Mouse (Mus musculus): ENCODE data around the gene Vipr1. TPM values are rescaled to one million over a fixed set of nuclear protein-coding genes. Genes with fewer than 3 reads are reported as not detected.
A peak's percentile ranks its signal among the peaks of the same experiment; 100 is the strongest.

Vipr1 gene
- polyA plus RNA-seq, 1 experiment from 2014 or later = 0.73 TPM

- no peak overlapping the region for H3K27ac ChIP-seq
- 50% methylated on average over 7 of the region's 7 CpGs for WGBS
- H3K4me1 ChIP-seq = no peaks in the 10 kb centered on the region
- peaks cover 37% of the 10 kb centered on the region for H3K27me3 ChIP-seq
- no peaks in the 10 kb centered on the region for H3K9me3 ChIP-seq
- no peak overlapping the region for H3K4me2 ChIP-seq (replicated peaks)
- no peak for ATAC-seq (ENCODE audit: insufficient number of reproducible peaks, insufficient read depth, low FRiP score, low TSS enrichment)
- no peak overlapping the region for H3K9ac ChIP-seq
- H3K4me3 ChIP-seq = no peak overlapping the region
- H3K36me3 ChIP-seq = no peaks in the 10 kb centered on the region
These were observed 6.5 kb upstream of the Vipr1 start for GRCm38 (mm10) chr9:121635835-121636576.

- Histone ChIP-seq H3K27me3 (peaks cover 74% of the 10 kb centered on the region), H3K9ac (no peak overlapping the region), H3K36me3 (no peaks in the 10 kb centered on the region), H3K9me3 (no peaks in the 10 kb centered on the region), H3K27ac (no peak overlapping the region), H3K4me1 (peaks cover 16% of the 10 kb centered on the region; the same call in 1 of the 2 replicates), H3K4me3 (no peak overlapping the region), H3K4me2 (replicated peaks) (no peak overlapping the region)
- 53% methylated on average over 16 of the region's 16 CpGs for WGBS
- no peak for ATAC-seq (ENCODE audit: insufficient number of reproducible peaks, insufficient read depth, low FRiP score, low TSS enrichment)
These were observed 2.7 kb upstream of the Vipr1 start for GRCm38 (mm10) chr9:121639790-121640189.

GRCm38 (mm10) chr9:121641235-121641915 lies 1.1 kb upstream of the Vipr1 start:
- H3K27me3 ChIP-seq = peaks cover 65% of the 10 kb centered on the region
- no peaks in the 10 kb centered on the region for H3K9me3 ChIP-seq
- peak overlapping the region; percentile 55 for H3K4me3 ChIP-seq
- H3K27ac ChIP-seq = no peak overlapping the region
- peaks cover 16% of the 10 kb centered on the region; the same call in 1 of the 2 replicates for H3K4me1 ChIP-seq
- peak overlapping the region; percentile 91 for H3K4me2 ChIP-seq (replicated peaks)
- no peak for ATAC-seq (ENCODE audit: insufficient number of reproducible peaks, insufficient read depth, low FRiP score, low TSS enrichment)
- peak overlapping the region; percentile 44; the same call in 1 of the 2 replicates for H3K9ac ChIP-seq
- WGBS = 10% methylated on average over 27 of the region's 27 CpGs
- H3K36me3 ChIP-seq = no peaks in the 10 kb centered on the region

GRCm38 (mm10) chr9:121642001-121642400 lies 515 bp upstream of the Vipr1 start, which contains the start of gene Lyzl4:
TSS of gene Lyzl4 (minus strand) at chr9:121642096.
- WGBS = under 1% methylated on average over 25 of the region's 26 CpGs
- H3K27ac ChIP-seq = no peak within 1 kb of the TSS
- peak within 1 kb of the TSS; percentile 91 for H3K4me2 ChIP-seq (replicated peaks)
- peak within 1 kb of the TSS; percentile 55 for H3K4me3 ChIP-seq
- H3K36me3 ChIP-seq = no peaks in the 10 kb centered on the region
- H3K9ac ChIP-seq = peak within 1 kb of the TSS; percentile 44
- peaks cover 64% of the 10 kb centered on the region for H3K27me3 ChIP-seq
- no peaks in the 10 kb centered on the region for H3K9me3 ChIP-seq
- H3K4me1 ChIP-seq = peaks cover 16% of the 10 kb centered on the region; the same call in 1 of the 2 replicates
- peak; percentile 54; the same call in 1 of the 2 replicates for ATAC-seq (ENCODE audit: insufficient number of reproducible peaks, insufficient read depth, low FRiP score, low TSS enrichment)

- H3K9ac ChIP-seq = no peak overlapping the region
- ATAC-seq (ENCODE audit: insufficient number of reproducible peaks, insufficient read depth, low FRiP score, low TSS enrichment) = no peak
- WGBS = 67% methylated on average over 3 of the region's 3 CpGs
- no peaks in the 10 kb centered on the region for H3K9me3 ChIP-seq
- H3K4me3 ChIP-seq = no peak overlapping the region
- peaks cover 16% of the 10 kb centered on the region; the same call in 1 of the 2 replicates for H3K4me1 ChIP-seq
- H3K4me2 ChIP-seq (replicated peaks) = no peak overlapping the region
- H3K36me3 ChIP-seq = no peaks in the 10 kb centered on the region
- H3K27ac ChIP-seq = no peak overlapping the region
- H3K27me3 ChIP-seq = peaks cover 53% of the 10 kb centered on the region
These were observed 2.3 kb downstream of the Vipr1 start for GRCm38 (mm10) chr9:121644855-121645254.

- Histone ChIP-seq H3K9ac (no peak overlapping the region), H3K4me1 (peaks cover 8% of the 10 kb centered on the region; the same call in 1 of the 2 replicates), H3K27me3 (peaks cover 31% of the 10 kb centered on the region), H3K36me3 (no peaks in the 10 kb centered on the region), H3K9me3 (no peaks in the 10 kb centered on the region), H3K4me2 (replicated peaks) (no peak overlapping the region), H3K27ac (no peak overlapping the region), H3K4me3 (no peak overlapping the region)
- 69% methylated on average over 7 of the region's 7 CpGs for WGBS
- ATAC-seq (ENCODE audit: insufficient number of reproducible peaks, insufficient read depth, low FRiP score, low TSS enrichment) = no peak
These were observed 4.5 kb downstream of the Vipr1 start for GRCm38 (mm10) chr9:121647026-121647425.

GRCm38 (mm10) chr9:121653668-121654067 lies 11.2 kb downstream of the Vipr1 start:
- H3K9me3 ChIP-seq = no peaks in the 10 kb centered on the region
- 81% methylated on average over 10 of the region's 10 CpGs for WGBS
- H3K36me3 ChIP-seq = no peaks in the 10 kb centered on the region
- no peak overlapping the region for H3K4me3 ChIP-seq
- ATAC-seq (ENCODE audit: insufficient number of reproducible peaks, insufficient read depth, low FRiP score, low TSS enrichment) = no peak
- no peak overlapping the region for H3K4me2 ChIP-seq (replicated peaks)
- H3K4me1 ChIP-seq = no peaks in the 10 kb centered on the region
- H3K9ac ChIP-seq = no peak overlapping the region
- H3K27ac ChIP-seq = no peak overlapping the region
- H3K27me3 ChIP-seq = no peaks in the 10 kb centered on the region

GRCm38 (mm10) chr9:121656322-121656721 lies 13.8 kb downstream of the Vipr1 start:
- ATAC-seq (ENCODE audit: insufficient number of reproducible peaks, insufficient read depth, low FRiP score, low TSS enrichment) = no peak
- no peaks in the 10 kb centered on the region for H3K4me1 ChIP-seq
- 88% methylated on average over 5 of the region's 5 CpGs for WGBS
- no peak overlapping the region for H3K4me3 ChIP-seq
- H3K27ac ChIP-seq = no peak overlapping the region
- no peaks in the 10 kb centered on the region for H3K36me3 ChIP-seq
- H3K27me3 ChIP-seq = no peaks in the 10 kb centered on the region
- H3K9ac ChIP-seq = no peak overlapping the region
- no peaks in the 10 kb centered on the region for H3K9me3 ChIP-seq
- H3K4me2 ChIP-seq (replicated peaks) = no peak overlapping the region

- Histone ChIP-seq H3K4me3 (no peak overlapping the region), H3K27me3 (no peaks in the 10 kb centered on the region), H3K36me3 (no peaks in the 10 kb centered on the region), H3K9ac (no peak overlapping the region), H3K4me1 (no peaks in the 10 kb centered on the region), H3K27ac (no peak overlapping the region), H3K4me2 (replicated peaks) (no peak overlapping the region), H3K9me3 (no peaks in the 10 kb centered on the region)
- ATAC-seq (ENCODE audit: insufficient number of reproducible peaks, insufficient read depth, low FRiP score, low TSS enrichment) = no peak
- 64% methylated on average over 13 of the region's 13 CpGs for WGBS
These were observed 14.6 kb downstream of the Vipr1 start for GRCm38 (mm10) chr9:121657143-121657542.

GRCm38 (mm10) chr9:121658248-121658647 lies 15.7 kb downstream of the Vipr1 start:
- Histone ChIP-seq H3K4me2 (replicated peaks) (no peak overlapping the region), H3K27ac (no peak overlapping the region), H3K27me3 (no peaks in the 10 kb centered on the region), H3K4me3 (no peak overlapping the region), H3K4me1 (no peaks in the 10 kb centered on the region), H3K9ac (no peak overlapping the region), H3K9me3 (no peaks in the 10 kb centered on the region), H3K36me3 (no peaks in the 10 kb centered on the region)
- ATAC-seq (ENCODE audit: insufficient number of reproducible peaks, insufficient read depth, low FRiP score, low TSS enrichment) = no peak
- 82% methylated on average over 7 of the region's 7 CpGs for WGBS

GRCm38 (mm10) chr9:121659791-121660190 lies 17.3 kb downstream of the Vipr1 start:
- no peak overlapping the region for H3K4me3 ChIP-seq
- no peaks in the 10 kb centered on the region for H3K36me3 ChIP-seq
- ATAC-seq (ENCODE audit: insufficient number of reproducible peaks, insufficient read depth, low FRiP score, low TSS enrichment) = no peak
- no peak overlapping the region for H3K4me2 ChIP-seq (replicated peaks)
- H3K4me1 ChIP-seq = no peaks in the 10 kb centered on the region
- no peak overlapping the region for H3K9ac ChIP-seq
- no peaks in the 10 kb centered on the region for H3K9me3 ChIP-seq
- 79% methylated on average over 7 of the region's 7 CpGs for WGBS
- no peaks in the 10 kb centered on the region for H3K27me3 ChIP-seq
- H3K27ac ChIP-seq = no peak overlapping the region

- Histone ChIP-seq H3K4me3 (no peak overlapping the region), H3K27ac (no peak overlapping the region), H3K36me3 (no peaks in the 10 kb centered on the region), H3K9me3 (no peaks in the 10 kb centered on the region), H3K27me3 (peaks cover 16% of the 10 kb centered on the region), H3K9ac (no peak overlapping the region), H3K4me1 (0 out of 2 replicates have a peak, but pooled peaks cover 2% of the 10 kb centered on the region), H3K4me2 (replicated peaks) (no peak overlapping the region)
- 71% methylated on average over 6 of the region's 6 CpGs for WGBS
- ATAC-seq (ENCODE audit: insufficient number of reproducible peaks, insufficient read depth, low FRiP score, low TSS enrichment) = no peak
These were observed 21.0 kb downstream of the Vipr1 start for GRCm38 (mm10) chr9:121663467-121663866.

Data from embryonic facial prominence, embryonic 12.5 days (tissue).